Mouse (Mus musculus): ENCODE measurements around the gene Aqp12.

- TF ChIP-seq POLR2A (IDR thresholded peaks at IDR 0.05; ENCODE audit: low read depth, low read length) (no peak), CTCF (conservative IDR thresholded peaks at IDR 0.05; ENCODE audit: insufficient read depth, insufficient read length, low read depth, low read length) (peak; percentile 85)
Measured at GRCm38 (mm10) chr1:93014460-93014859, 8.3 kb downstream of the Aqp12 start.

All from kidney, adult 2 months (tissue).